Comparison of ENCODE assay signal across 8 mouse cellular contexts in genomic region chr2:60283208-60283750, GRCm38 (mm10). TPM values are rescaled to one million over a fixed set of nuclear protein-coding genes. Genes with fewer than 3 reads are reported as not detected.
A peak's percentile ranks its signal among the peaks of the same experiment; 100 is the strongest.
DNase-seq lines count a peak whose midpoint lies in the region; ATAC-seq and TF ChIP-seq lines count a peak whose summit lies in the region.

No protein-coding gene starts in this region.

- peak overlapping the region; percentile 49 for H3K4me3 ChIP-seq in left cerebral cortex, adult 2 months
- peak overlapping the region; percentile 47 for H3K4me3 ChIP-seq in embryonic facial prominence, embryonic 12.5 days
- peak overlapping the region; percentile 48 for H3K4me3 ChIP-seq in hindbrain, postnatal 0 days (ENCODE audit: low read length)
- H3K4me3 ChIP-seq in midbrain, embryonic 11.5 days (ENCODE audit: low read depth, low read length) = peak overlapping the region; percentile 18

- no peak for TF ChIP-seq CTCF in left cerebral cortex, adult 2 months (IDR thresholded peaks at IDR 0.05)
- no peak for TF ChIP-seq CTCF in hindbrain, postnatal 0 days (IDR thresholded peaks at IDR 0.05; ENCODE audit: low read depth)

- peak overlapping the region; percentile 77; the same call in 1 of the 2 replicates for H3K27ac ChIP-seq in left cerebral cortex, adult 2 months
- H3K27ac ChIP-seq in embryonic facial prominence, embryonic 12.5 days = no peak overlapping the region; the same call in 1 of the 2 replicates
- H3K27ac ChIP-seq in hindbrain, postnatal 0 days = no peak overlapping the region
- H3K27ac ChIP-seq in midbrain, embryonic 11.5 days (ENCODE audit: low read depth, low read length) = no peak overlapping the region

- peak overlapping the region; percentile 75 for H3K4me2 ChIP-seq in embryonic facial prominence, embryonic 12.5 days (replicated peaks)
- peak overlapping the region; percentile 97 for H3K4me2 ChIP-seq in hindbrain, postnatal 0 days (ENCODE audit: low read depth, low read length)
- peak overlapping the region; percentile 42 for H3K4me2 ChIP-seq in midbrain, embryonic 11.5 days

- intact Hi-C loops in left cerebral cortex, adult 2 months (cut with DNase I) = no loop called here

- H3K36me3 ChIP-seq in embryonic facial prominence, embryonic 12.5 days = no peaks in the 10 kb centered on the region
- H3K36me3 ChIP-seq in hindbrain, postnatal 0 days (ENCODE audit: insufficient read depth, low read length) = no peaks in the 10 kb centered on the region
- no peaks in the 10 kb centered on the region for H3K36me3 ChIP-seq in midbrain, embryonic 11.5 days (ENCODE audit: control insufficient read depth, insufficient read depth, low read length)

- peak overlapping the region; percentile 47 for H3K9ac ChIP-seq in embryonic facial prominence, embryonic 12.5 days
- H3K9ac ChIP-seq in hindbrain, postnatal 0 days (replicated peaks; ENCODE audit: low read length) = no peak overlapping the region; the same call in 1 of the 2 replicates
- peak overlapping the region; percentile 21; the same call in 1 of the 2 replicates for H3K9ac ChIP-seq in midbrain, embryonic 11.5 days (ENCODE audit: low read length)

- no peak for DNase-seq in left cerebral cortex, adult 2 months (ENCODE audit: extremely low spot score in 1 of 2, low spot score in 2 of 2)
- DNase-seq in left cerebral cortex, adult 11 months (ENCODE audit: low spot score) = no peak
- DNase-seq in hindbrain, postnatal 0 days (ENCODE audit: low spot score) = no peak
- DNase-seq in midbrain, embryonic 11.5 days (ENCODE audit: low spot score, missing footprints) = peak; percentile 84
- DNase-seq in thymus, postnatal 10 days (ENCODE audit: low spot score in 2 of 2) = no peak
- no peak for DNase-seq in yolk sac, embryonic 10.5 days (ENCODE audit: low spot score)

- H3K9me3 ChIP-seq in embryonic facial prominence, embryonic 12.5 days = no peaks in the 10 kb centered on the region
- H3K9me3 ChIP-seq in hindbrain, postnatal 0 days (ENCODE audit: low read length) = no peaks in the 10 kb centered on the region
- H3K9me3 ChIP-seq in midbrain, embryonic 11.5 days (ENCODE audit: control insufficient read depth, low read length) = no peaks in the 10 kb centered on the region

- WGBS in embryonic facial prominence, embryonic 12.5 days = 2% methylated on average over 9 of the region's 9 CpGs
- 12% methylated on average over 9 of the region's 9 CpGs for WGBS in hindbrain, postnatal 0 days
- 7% methylated on average over 9 of the region's 9 CpGs for WGBS in midbrain, embryonic 11.5 days

- H3K4me1 ChIP-seq in embryonic facial prominence, embryonic 12.5 days = no peaks in the 10 kb centered on the region; the same call in 1 of the 2 replicates
- 0 out of 2 replicates have a peak, but pooled peaks cover 6% of the 10 kb centered on the region for H3K4me1 ChIP-seq in hindbrain, postnatal 0 days (ENCODE audit: insufficient read depth, low read length)
- H3K4me1 ChIP-seq in midbrain, embryonic 11.5 days (ENCODE audit: control insufficient read depth, insufficient read depth, low read length) = peaks cover 6% of the 10 kb centered on the region

- no peak for ATAC-seq in embryonic facial prominence, embryonic 12.5 days (ENCODE audit: insufficient number of reproducible peaks, insufficient read depth, low FRiP score, low TSS enrichment)
- peak; percentile 24; the same call in 1 of the 2 replicates for ATAC-seq in hindbrain, postnatal 0 days
- ATAC-seq in midbrain, embryonic 11.5 days (ENCODE audit: low FRiP score) = no peak; the same call in 1 of the 2 replicates
- no peak for ATAC-seq in granulocyte monocyte progenitor cell, adult 5-6 weeks (replicated peaks; ENCODE audit: poor library complexity, severe bottlenecking)

- no peaks in the 10 kb centered on the region for H3K27me3 ChIP-seq in embryonic facial prominence, embryonic 12.5 days
- no peaks in the 10 kb centered on the region for H3K27me3 ChIP-seq in hindbrain, postnatal 0 days (ENCODE audit: insufficient read depth, low read length)
- no peaks in the 10 kb centered on the region; the same call in 1 of the 2 replicates for H3K27me3 ChIP-seq in midbrain, embryonic 11.5 days (ENCODE audit: control insufficient read depth, insufficient read depth, low read length)

RNA-seq across cellular contexts. Expression of gene Cd302, which starts 1.0 kb away (rescaled TPM):
- total RNA-seq in left cerebral cortex, adult 2 months (2021) = 10 to 100 TPM; 18.2 to 19.2 TPM
- polyA plus RNA-seq in embryonic facial prominence, embryonic 12.5 days (2016; fragmentation: Nextera tagmentation; extraction: Ambion mirVana) = 34.2 and 37.9 TPM in 2 replicates
- total RNA-seq in hindbrain, postnatal 0 days (2014; rRNA removed) = 4.9 and 6.6 TPM in 2 replicates
- polyA plus RNA-seq in hindbrain, postnatal 0 days (2015; fragmentation: Nextera tagmentation; extraction: Ambion mirVana) = 26.3 and 27.7 TPM in 2 replicates
- polyA plus RNA-seq in midbrain, embryonic 11.5 days (2014; fragmentation: Nextera tagmentation; extraction: Ambion mirVana) = 15.6 and 16.2 TPM in 2 replicates
- total RNA-seq in granulocyte monocyte progenitor cell, adult 5-6 weeks (2014; fragmentation: Nextera tagmentation) = 2.4 and 6.9 TPM in 2 replicates
- total RNA-seq in granulocyte monocyte progenitor cell, adult 5-6 weeks (2017) = 0.98 and 2.0 TPM in 2 replicates

Comparison
In these comparisons a context has a peak if more than half of its experiments do, and no peak if none do; other contexts are left out.
1. H3K4me2 ChIP-seq: peak in every context shown above with its lines; median percentile 97 in hindbrain, postnatal 0 days; 75 in embryonic facial prominence, embryonic 12.5 days; 42 in midbrain, embryonic 11.5 days.